Mouse (Mus musculus): ENCODE measurements around the gene Ror2.

DNA sequence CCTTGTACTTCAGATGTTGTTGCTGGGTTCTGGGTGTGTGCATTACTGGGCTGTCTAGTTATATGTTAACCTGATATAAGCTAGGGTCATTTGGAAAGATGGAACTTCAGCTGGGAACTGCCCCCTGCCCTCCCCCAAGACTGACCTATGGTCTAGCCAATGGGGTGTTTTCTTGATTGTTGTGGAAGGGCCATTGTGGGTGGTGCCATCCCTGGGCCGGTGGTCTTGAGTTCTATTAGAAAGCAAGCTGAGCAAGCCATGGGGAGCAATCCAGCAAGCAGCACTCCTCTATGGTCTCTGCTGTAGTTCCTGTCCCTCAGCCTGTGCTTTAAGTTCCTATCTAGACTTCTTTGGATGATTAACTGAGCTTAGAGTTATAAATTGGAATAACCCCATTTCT lies 101.1 kb downstream of the Ror2 start:
- TF ChIP-seq CTCF (IDR thresholded peaks at IDR 0.05; ENCODE audit: control insufficient read depth, insufficient read depth, low read length) (no peak), POLR2A (IDR thresholded peaks at IDR 0.05; ENCODE audit: borderline replicate concordance, control insufficient read depth, low read depth, low read length) (no peak)

Measured in bone marrow, adult 2 months (tissue).